Mouse (Mus musculus): Measurements from ENCODE around the gene P2ry6.

Gene P2ry6

GRCm38 (mm10) chr7:100988092-100988491 lies 13.6 kb upstream of the P2ry6 start:
- in situ Hi-C loops (cut with MboI, MseI): no loop called here

GRCm38 (mm10) chr7:100984452-100985395 lies 10.3 kb upstream of the P2ry6 start:
- in situ Hi-C loops (cut with MboI, MseI): no loop called here

DNA sequence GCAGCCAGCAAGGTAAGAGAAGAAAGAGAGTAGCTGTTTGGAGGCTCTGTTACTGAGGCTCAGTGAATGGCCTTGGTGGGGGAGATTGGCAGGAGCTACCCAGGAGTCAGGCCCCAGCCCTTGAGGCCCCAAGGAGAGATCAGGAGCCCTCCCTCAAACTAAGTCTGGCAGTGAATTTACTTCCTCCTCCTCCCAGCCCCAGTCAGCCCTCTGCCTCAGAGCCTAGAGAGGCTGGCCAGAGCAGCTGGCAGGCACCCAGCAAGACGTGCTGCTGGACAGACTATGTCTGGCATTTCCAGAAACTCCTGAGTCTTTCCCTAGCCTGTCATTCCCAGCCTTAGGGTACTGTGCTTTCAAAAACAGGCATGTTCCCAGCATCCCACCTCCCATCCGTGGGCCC lies 4.7 kb upstream of the P2ry6 start:
- in situ Hi-C loops (cut with MboI, MseI): no loop called here

GRCm38 (mm10) chr7:100978171-100978570 lies 3.7 kb upstream of the P2ry6 start:
- in situ Hi-C loops (cut with MboI, MseI): no loop called here

DNA sequence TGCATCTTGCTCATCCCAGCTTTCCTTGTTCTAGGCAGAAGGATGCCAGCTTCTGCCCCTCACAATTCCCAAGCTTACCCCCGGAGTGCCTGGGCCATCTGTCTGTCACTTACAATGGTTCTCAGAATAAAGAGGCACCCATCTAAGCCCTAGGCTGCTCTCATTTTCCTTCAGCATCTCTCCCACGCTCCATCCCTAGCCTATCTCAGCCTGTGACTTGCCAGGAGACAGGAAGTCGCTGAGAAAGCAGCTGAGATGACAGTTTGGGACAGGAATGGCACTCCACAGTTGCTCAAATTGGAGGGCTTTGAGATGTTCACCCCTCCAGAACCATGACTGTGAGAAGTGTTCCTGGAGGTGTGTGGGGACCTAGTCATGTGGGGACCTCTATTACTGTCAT lies 1.6 kb downstream of the P2ry6 start:
- in situ Hi-C loops (cut with MboI, MseI): no loop called here

- in situ Hi-C loops (cut with MboI, MseI): no loop called here
These were observed 5.4 kb downstream of the P2ry6 start for GRCm38 (mm10) chr7:100968874-100969659.

GRCm38 (mm10) chr7:100968376-100968775 lies 6.1 kb downstream of the P2ry6 start:
- in situ Hi-C loops (cut with MboI, MseI): no loop called here

GRCm38 (mm10) chr7:100967850-100968249 lies 6.6 kb downstream of the P2ry6 start:
- in situ Hi-C loops (cut with MboI, MseI): no loop called here

GRCm38 (mm10) chr7:100966014-100966413 lies 8.4 kb downstream of the P2ry6 start:
- in situ Hi-C loops (cut with MboI, MseI): no loop called here

- in situ Hi-C loops (cut with MboI, MseI): no loop called here
These were observed 9.4 kb downstream of the P2ry6 start for GRCm38 (mm10) chr7:100965079-100965478.

DNA sequence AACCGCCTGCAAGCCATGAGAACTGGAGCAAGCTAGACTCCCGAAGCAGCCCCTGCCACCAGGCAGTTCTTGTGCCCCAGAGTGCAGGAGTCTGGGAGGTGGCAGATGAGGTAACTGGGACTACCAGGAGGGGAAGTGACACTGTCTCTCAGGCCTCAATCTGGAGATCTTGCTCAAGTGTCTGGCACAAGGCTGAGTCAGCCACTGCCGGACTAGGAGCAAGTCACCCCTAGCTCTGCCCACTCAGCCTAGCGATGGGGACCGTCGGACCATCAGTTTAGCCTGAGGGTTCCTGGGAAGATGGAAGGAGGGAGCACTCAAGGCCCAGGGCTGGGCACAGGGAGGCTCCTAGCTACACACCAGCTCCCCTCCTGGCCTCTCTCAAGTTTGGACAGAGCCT lies 10.2 kb downstream of the P2ry6 start:
- in situ Hi-C loops (cut with MboI, MseI): no loop called here

- in situ Hi-C loops (cut with MboI, MseI): no loop called here
These were observed 11.1 kb downstream of the P2ry6 start for GRCm38 (mm10) chr7:100963381-100963780.

DNA sequence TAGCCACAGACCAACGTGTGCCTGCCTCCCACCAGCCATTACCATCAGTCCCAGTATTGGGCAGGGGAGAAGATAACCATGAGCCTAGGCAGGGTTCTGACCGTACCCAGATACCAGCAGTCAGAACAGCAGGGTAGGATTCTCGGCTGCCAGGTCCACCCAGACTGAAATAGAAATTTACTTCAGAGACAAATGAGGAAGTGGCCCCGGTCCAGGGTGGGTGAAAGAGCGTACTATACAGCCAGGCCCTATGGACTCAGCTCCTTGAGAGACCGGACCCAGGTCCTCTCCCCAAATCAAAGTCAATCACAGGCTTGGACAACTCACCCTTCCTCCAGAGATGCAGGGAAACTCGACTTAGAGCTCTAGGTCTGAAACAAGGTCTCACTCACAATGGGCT lies 13.3 kb downstream of the P2ry6 start:
- in situ Hi-C loops (cut with MboI, MseI): no loop called here

GRCm38 (mm10) chr7:100960462-100960861 lies 14.0 kb downstream of the P2ry6 start:
- in situ Hi-C loops (cut with MboI, MseI): no loop called here

- in situ Hi-C loops (cut with MboI, MseI): no loop called here
These were observed 16.0 kb downstream of the P2ry6 start for GRCm38 (mm10) chr7:100958426-100958825.

DNA sequence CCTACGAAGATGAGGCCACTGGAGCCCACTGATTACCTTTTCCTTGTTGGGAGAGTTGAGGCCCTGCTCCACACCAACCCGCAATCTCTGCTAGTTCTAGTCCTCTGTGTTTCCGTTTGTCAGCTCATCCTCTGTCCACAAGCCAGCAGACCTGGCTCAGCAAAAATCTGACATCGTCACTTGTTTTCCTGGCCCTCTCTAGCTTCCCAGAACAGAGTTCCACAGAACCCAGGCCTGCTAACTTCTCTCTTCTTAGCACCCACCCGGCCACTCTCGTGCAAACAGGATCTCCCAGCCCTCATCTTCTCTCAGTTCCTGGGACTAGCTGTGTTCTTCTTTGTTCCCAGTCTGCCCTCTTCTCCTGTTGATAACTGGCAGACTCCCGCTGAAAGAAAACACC lies 21.8 kb downstream of the P2ry6 start:
- in situ Hi-C loops (cut with MboI, MseI): loop anchor here (5.0 kb wide), 1 partner anchor 95 kb away; no protein-coding TSS in a partner anchor

- in situ Hi-C loops (cut with MboI, MseI): loop anchor here (5.0 kb wide), 1 partner anchor 95 kb away; no protein-coding TSS in a partner anchor
These were observed 22.5 kb downstream of the P2ry6 start for GRCm38 (mm10) chr7:100951903-100952302.

DNA sequence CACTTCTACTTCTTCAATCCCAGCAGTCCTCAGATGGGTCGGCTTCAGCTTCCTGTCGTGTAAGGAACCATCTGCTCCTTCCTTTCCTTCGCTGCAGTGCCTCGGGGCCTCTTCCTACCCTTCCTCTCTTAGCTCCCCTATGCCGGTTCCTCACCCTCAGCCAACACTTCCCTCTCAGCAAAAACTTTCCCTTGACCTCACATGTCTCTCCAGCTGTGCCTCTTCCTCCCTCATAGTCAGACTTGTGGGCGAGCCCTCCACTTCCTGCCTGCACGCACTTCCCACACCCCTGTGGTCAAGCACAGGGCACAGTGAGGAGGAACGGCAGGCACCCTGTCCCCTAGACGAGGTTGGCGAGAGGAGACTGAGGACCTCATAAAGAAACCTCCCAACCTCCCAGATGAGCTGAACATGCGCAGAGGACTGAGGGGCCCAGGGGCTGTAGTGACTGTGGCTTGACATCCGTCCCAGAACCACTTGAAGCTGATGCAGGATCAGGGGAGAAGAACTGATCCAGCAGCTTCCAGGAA lies 23.9 kb downstream of the P2ry6 start:
- in situ Hi-C loops (cut with MboI, MseI): loop anchor here (5.0 kb wide), 1 partner anchor 97 kb away; no protein-coding TSS in a partner anchor

DNA sequence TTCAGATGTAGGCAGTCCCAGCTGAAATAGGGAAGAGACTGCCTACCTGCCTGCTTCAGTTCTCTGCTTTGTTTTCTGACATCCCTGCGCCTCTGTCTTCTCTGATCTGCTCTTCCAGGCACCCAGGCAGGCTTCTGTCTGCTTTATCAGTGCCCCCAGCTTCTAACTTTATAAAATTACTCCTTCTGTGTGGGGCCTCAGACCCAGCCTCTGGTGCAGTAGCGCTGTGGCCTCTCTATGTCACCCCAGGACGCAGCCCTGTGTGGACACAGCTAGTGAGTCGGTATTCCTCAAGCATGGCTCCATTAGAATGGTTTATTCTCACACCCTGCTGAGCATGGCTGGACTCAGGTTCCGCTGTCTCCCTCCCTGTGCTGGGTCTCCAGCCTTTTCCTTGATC lies 24.4 kb downstream of the P2ry6 start:
- in situ Hi-C loops (cut with MboI, MseI): loop anchor here (5.0 kb wide), 1 partner anchor 97 kb away; no protein-coding TSS in a partner anchor

- in situ Hi-C loops (cut with MboI, MseI): no loop called here
These were observed 29.7 kb downstream of the P2ry6 start for GRCm38 (mm10) chr7:100944738-100945137.

- in situ Hi-C loops (cut with MboI, MseI): no loop called here
These were observed 30.1 kb downstream of the P2ry6 start for GRCm38 (mm10) chr7:100944306-100944705.
